Mouse (Mus musculus) cerebellum, postnatal 10 days (tissue): ENCODE measurements around the gene Cdh10.

Experiments
- DNase-seq, 2 experiments: peaks; one replicate each; pipeline ENCODE4 v3.0.0; 2021; ENCODE audit warnings: mixed read lengths in 2 of 2

Cdh10 gene

GRCm38 (mm10) chr15:18984891-18985290 lies 166.1 kb downstream of the Cdh10 start:
- peak; percentile 6 to 18 for DNase-seq

GRCm38 (mm10) chr15:18987671-18988070 lies 168.9 kb downstream of the Cdh10 start:
- DNase-seq: no peak

GRCm38 (mm10) chr15:18993512-18993911 lies 174.8 kb downstream of the Cdh10 start:
- no peak for DNase-seq

GRCm38 (mm10) chr15:18994294-18994693 lies 175.5 kb downstream of the Cdh10 start:
- no peak for DNase-seq

GRCm38 (mm10) chr15:19010829-19011228 lies 192.1 kb downstream of the Cdh10 start:
- DNase-seq: no peak

GRCm38 (mm10) chr15:19032983-19033382 lies 214.2 kb downstream of the Cdh10 start:
- DNase-seq: no peak

- peak in 1 of 2 experiments; percentile 5 for DNase-seq
These were observed 221.3 kb downstream of the Cdh10 start for GRCm38 (mm10) chr15:19040077-19040476.
